Mouse (Mus musculus) bone marrow macrophage, adult 2 months (primary cell): Measurements from ENCODE around the gene Psip1.

Source experiments
- CTCF ChIP-seq: IDR thresholded peaks from 2 replicates; pipeline ENCODE4 v1.5.1; 2012; ENCODE audit warnings: low read depth, mild to moderate bottlenecking, low read length, moderate library complexity
- POLR2A ChIP-seq: IDR thresholded peaks from 2 replicates; pipeline ENCODE4 v1.6.1; 2012; ENCODE audit warnings: mild to moderate bottlenecking, low read depth, low read length, borderline replicate concordance

GRCm38 (mm10) chr4:83519807-83520206, 33.5 kb upstream of the Psip1 start:
- TF ChIP-seq POLR2A (no peak), CTCF (no peak)
